Mouse (Mus musculus): ENCODE data around the gene Olfr285. TPM values are rescaled to one million over a fixed set of nuclear protein-coding genes. Genes with fewer than 3 reads are reported as not detected.

The Olfr285 gene
- not detected for total RNA-seq (2023)

GRCm38 (mm10) chr15:98317177-98317724 lies at the start of gene Olfr285:
Gene Olfr285, minus strand, starts transcription at chr15:98317353.

GRCm38 (mm10) chr15:98340887-98341286 lies 23.7 kb upstream of the Olfr285 start, which contains the start of gene Olfr284:
Gene Olfr284, minus strand, starts transcription at chr15:98340987.

GRCm38 (mm10) chr15:98295628-98296551 lies 21.3 kb downstream of the Olfr285 start, which contains the start of gene Zfp641:
Gene Zfp641, minus strand, starts transcription at chr15:98296161.

Other genes starting within 250 kb of the Olfr285 start
- 14.6 TPM for gene Pfkm, start 224.8 kb downstream of the Olfr285 start, total RNA-seq (2023)
- gene Senp1, start 223.6 kb downstream of the Olfr285 start, total RNA-seq (2023): 49.2 TPM
- 15.4 TPM for gene Asb8, start 151.7 kb downstream of the Olfr285 start, total RNA-seq (2023)
- gene Ccdc184, start 150.2 kb downstream of the Olfr285 start, total RNA-seq (2023): not detected
- not detected for gene Olfr288, start 121.8 kb downstream of the Olfr285 start, total RNA-seq (2023)
- gene Gm44579, start 96.4 kb downstream of the Olfr285 start, total RNA-seq (2023): not detected
- not detected for gene Olfr287, start 96.3 kb downstream of the Olfr285 start, total RNA-seq (2023)
- gene Olfr286, start 82.9 kb downstream of the Olfr285 start, total RNA-seq (2023): not detected
- gene H1fnt, start 60.1 kb downstream of the Olfr285 start, total RNA-seq (2023): not detected
- not detected for gene Zfp641, start 21.2 kb downstream of the Olfr285 start, total RNA-seq (2023)
- not detected for gene Olfr284, start 23.6 kb upstream of the Olfr285 start, total RNA-seq (2023)
- gene Olfr283, start 63.6 kb upstream of the Olfr285 start, total RNA-seq (2023): not detected
- not detected for gene Olfr282, start 113.9 kb upstream of the Olfr285 start, total RNA-seq (2023)
- not detected for gene Olfr281, start 135.2 kb upstream of the Olfr285 start, total RNA-seq (2023)
- not detected for gene OR5BS1P, start 152.5 kb upstream of the Olfr285 start, total RNA-seq (2023)
- not detected for gene Lalba, start 165.4 kb upstream of the Olfr285 start, total RNA-seq (2023)
- not detected for gene Olfr279, start 175.0 kb upstream of the Olfr285 start, total RNA-seq (2023)
- gene Kansl2, start 216.9 kb upstream of the Olfr285 start, total RNA-seq (2023): 63.2 TPM